Mouse (Mus musculus): ENCODE results near the gene B3galt1.

The B3galt1 gene

GRCm38 (mm10) chr2:67931994-67932393 is 366.3 kb downstream of the B3galt1 start:
- no peak for DNase-seq (ENCODE audit: low spot score)

- no peak for DNase-seq (ENCODE audit: low spot score)
These were observed 382.7 kb downstream of the B3galt1 start for GRCm38 (mm10) chr2:67948408-67948807.

- DNase-seq (ENCODE audit: low spot score): no peak
These were observed 390.5 kb downstream of the B3galt1 start for GRCm38 (mm10) chr2:67956182-67956581.

GRCm38 (mm10) chr2:67957561-67957960 is 391.9 kb downstream of the B3galt1 start:
- no peak for DNase-seq (ENCODE audit: low spot score)

- DNase-seq (ENCODE audit: low spot score): no peak
These were observed 395.0 kb downstream of the B3galt1 start for GRCm38 (mm10) chr2:67960711-67961110.

GRCm38 (mm10) chr2:67968812-67969211 is 403.1 kb downstream of the B3galt1 start:
- DNase-seq (ENCODE audit: low spot score): no peak

- no peak for DNase-seq (ENCODE audit: low spot score)
These were observed 405.4 kb downstream of the B3galt1 start for GRCm38 (mm10) chr2:67971091-67971490.

GRCm38 (mm10) chr2:67971576-67971975 is 405.9 kb downstream of the B3galt1 start:
- no peak for DNase-seq (ENCODE audit: low spot score)

GRCm38 (mm10) chr2:67975764-67976163 is 410.1 kb downstream of the B3galt1 start:
- no peak for DNase-seq (ENCODE audit: low spot score)

GRCm38 (mm10) chr2:67976488-67976887 is 410.8 kb downstream of the B3galt1 start:
- DNase-seq (ENCODE audit: low spot score): no peak

GRCm38 (mm10) chr2:67977620-67978262 is 412.1 kb downstream of the B3galt1 start:
- DNase-seq (ENCODE audit: low spot score): no peak

- no peak for DNase-seq (ENCODE audit: low spot score)
These were observed 417.9 kb downstream of the B3galt1 start for GRCm38 (mm10) chr2:67983563-67983962.

- DNase-seq (ENCODE audit: low spot score): no peak
These were observed 419.5 kb downstream of the B3galt1 start for GRCm38 (mm10) chr2:67985133-67985532.

- DNase-seq (ENCODE audit: low spot score): no peak
These were observed 427.8 kb downstream of the B3galt1 start for GRCm38 (mm10) chr2:67993421-67993820.

GRCm38 (mm10) chr2:68003091-68003490 is 437.4 kb downstream of the B3galt1 start:
- DNase-seq (ENCODE audit: low spot score): no peak

- DNase-seq (ENCODE audit: low spot score): no peak
These were observed 439.5 kb downstream of the B3galt1 start for GRCm38 (mm10) chr2:68005210-68005609.

GRCm38 (mm10) chr2:68005711-68006110 is 440.0 kb downstream of the B3galt1 start:
- no peak for DNase-seq (ENCODE audit: low spot score)

- DNase-seq (ENCODE audit: low spot score): no peak
These were observed 445.7 kb downstream of the B3galt1 start for GRCm38 (mm10) chr2:68011336-68011735.

GRCm38 (mm10) chr2:68020251-68020680 is 454.6 kb downstream of the B3galt1 start:
- DNase-seq (ENCODE audit: low spot score): no peak

GRCm38 (mm10) chr2:68021541-68022152 is 456.0 kb downstream of the B3galt1 start:
- no peak for DNase-seq (ENCODE audit: low spot score)

GRCm38 (mm10) chr2:68028811-68029210 is 463.1 kb downstream of the B3galt1 start:
- no peak for DNase-seq (ENCODE audit: low spot score)

- DNase-seq (ENCODE audit: low spot score): no peak
These were observed 469.0 kb downstream of the B3galt1 start for GRCm38 (mm10) chr2:68034711-68035110.

- no peak for DNase-seq (ENCODE audit: low spot score)
These were observed 475.1 kb downstream of the B3galt1 start for GRCm38 (mm10) chr2:68040752-68041151.

- DNase-seq (ENCODE audit: low spot score): no peak
These were observed 486.8 kb downstream of the B3galt1 start for GRCm38 (mm10) chr2:68052481-68052880.
